Mouse (Mus musculus) ES-Bruce4 (cell line): ENCODE results near the gene Samd15. TPM values are rescaled to one million over a fixed set of nuclear protein-coding genes. Genes with fewer than 3 reads are reported as not detected.
"Not testable (repeated sequence)": the region's sequence is repeated elsewhere in the genome, so short reads cannot be mapped to it uniquely, and the experiment has no call there.

Experiments used
- H3K27ac ChIP-seq: 2 replicates; pipeline ENCODE4 v1.5.1; 2012; ENCODE audit warnings: low read length, inconsistent platforms; ENCODE audit not compliant: insufficient read depth
- H3K27me3 ChIP-seq: 2 replicates; pipeline ENCODE4 v1.6.1; 2012; ENCODE audit warnings: mild to moderate bottlenecking, low read length, inconsistent platforms; ENCODE audit not compliant: control insufficient read depth, poor library complexity, insufficient read depth, severe bottlenecking
- H3K36me3 ChIP-seq: 2 replicates; pipeline ENCODE4 v1.6.1; 2012; ENCODE audit warnings: inconsistent platforms, mild to moderate bottlenecking, low read length, moderate library complexity; ENCODE audit not compliant: control insufficient read depth, poor library complexity, insufficient read depth, severe bottlenecking
- H3K4me1 ChIP-seq: one replicate; pipeline ENCODE4 v1.8.1; 2011; ENCODE audit warnings: low read length; ENCODE audit not compliant: control insufficient read depth, insufficient read depth
- H3K4me3 ChIP-seq: 2 replicates; pipeline ENCODE4 v1.5.1; 2011; ENCODE audit warnings: low read depth, mild to moderate bottlenecking, low read length
- H3K9ac ChIP-seq: 2 replicates; pipeline ENCODE4 v1.6.1; 2012; ENCODE audit warnings: low read depth, mild to moderate bottlenecking, inconsistent platforms; ENCODE audit not compliant: poor library complexity, severe bottlenecking
- H3K9me3 ChIP-seq: replicated peaks from 2 replicates; pipeline ENCODE4 v1.6.1; 2012; ENCODE audit warnings: mild to moderate bottlenecking, low read length, inconsistent platforms; ENCODE audit not compliant: control insufficient read depth, poor library complexity, insufficient read depth, severe bottlenecking
- CTCF ChIP-seq: IDR thresholded peaks from one replicate; pipeline ENCODE4 v1.8.1; 2011; ENCODE audit warnings: low read depth, low read length
- EP300 ChIP-seq: IDR thresholded peaks from 2 replicates; pipeline ENCODE4 v1.6.1; 2011; ENCODE audit warnings: low read depth, low read length; ENCODE audit not compliant: insufficient read depth
- POLR2A ChIP-seq: IDR thresholded peaks from one replicate; pipeline ENCODE4 v1.8.1; 2011; ENCODE audit warnings: low read length; ENCODE audit not compliant: insufficient read depth
- polyA plus RNA-seq: library from polyadenylated mRNA; stranded (reverse); fragments of >200 nt; gene quantifications from 2 replicates; pipeline ENCODE4 v1.2.4, GENCODE M21; 2011; ENCODE audit warnings: low read depth; ENCODE audit not compliant: missing spikeins, insufficient read depth, insufficient read length

The Samd15 gene
- polyA plus RNA-seq, 1 experiment, result not detected

DNA sequence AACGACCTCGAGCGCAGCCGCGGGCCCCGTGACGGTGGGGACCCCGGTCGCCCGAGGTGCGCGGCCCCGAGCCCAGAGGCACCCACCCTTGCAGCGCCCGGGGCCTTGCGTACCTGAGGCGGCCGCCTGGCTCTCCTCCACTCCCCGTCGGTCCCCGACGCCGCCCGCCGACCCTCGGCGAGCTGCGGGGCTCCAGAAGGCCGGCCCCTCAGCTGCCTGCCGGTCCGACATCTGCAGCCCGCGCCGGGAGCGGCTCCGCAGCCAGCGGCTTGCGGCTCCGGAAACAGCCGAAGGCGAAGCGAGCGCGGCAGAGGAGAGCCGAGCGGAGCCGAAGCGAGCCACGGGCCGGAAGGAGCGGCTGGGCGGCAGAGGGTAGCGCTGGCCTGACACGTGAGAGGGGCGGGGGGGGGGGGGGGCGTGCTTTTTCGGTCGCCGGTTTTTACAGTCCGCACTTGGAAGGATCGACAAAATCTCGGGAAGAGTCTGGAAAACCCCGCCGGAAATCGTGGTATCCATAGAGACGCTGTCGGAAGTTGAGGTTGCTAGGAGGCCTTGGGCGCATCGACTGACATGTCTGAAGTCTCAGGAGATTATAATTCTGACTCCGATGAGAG is 557 bp downstream of the Samd15 start, which contains the start of gene Tmed8:
Gene Tmed8 (minus strand): TSS at position 482 of the 614 bp plus-strand sequence.
- peak within 1 kb of the TSS; percentile 95 for H3K9ac ChIP-seq
- H3K4me3 ChIP-seq, result peak within 1 kb of the TSS; percentile 92
- no peak within 1 kb of the TSS for H3K27ac ChIP-seq
- H3K4me1 ChIP-seq, result peaks cover 3% of the 10 kb centered on the region
- H3K9me3 ChIP-seq, result no peaks in the 10 kb centered on the region
- H3K27me3 ChIP-seq, result no peaks in the 10 kb centered on the region
- TF ChIP-seq POLR2A, result no peak
- TF ChIP-seq EP300, result no peak
- no peak for TF ChIP-seq CTCF
- no peaks in the 10 kb centered on the region for H3K36me3 ChIP-seq

DNA sequence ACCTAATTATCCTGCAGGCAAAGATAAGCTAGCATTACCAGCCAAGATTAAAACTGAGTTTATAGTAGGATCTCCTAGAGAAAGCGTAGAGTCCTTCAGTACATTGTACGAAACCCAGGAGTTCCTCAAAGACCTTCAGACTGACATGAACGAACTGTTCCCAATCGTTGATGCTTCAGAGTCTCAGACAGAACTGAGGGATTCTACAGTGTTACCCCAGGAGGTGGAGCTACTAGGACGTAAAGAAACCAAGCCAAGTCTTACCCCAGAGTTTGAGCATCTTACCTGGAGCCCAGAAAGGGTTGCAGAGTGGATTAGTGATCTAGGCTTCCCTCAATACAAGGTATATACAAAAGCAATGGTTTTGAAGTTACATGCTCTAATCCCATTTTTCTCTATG is 2.2 kb downstream of the Samd15 start:
- Histone ChIP-seq H3K36me3 (no peaks in the 10 kb centered on the region), H3K27ac (no peak overlapping the region), H3K9me3 (no peaks in the 10 kb centered on the region), H3K9ac (no peak overlapping the region), H3K4me3 (no peak overlapping the region), H3K4me1 (peaks cover 3% of the 10 kb centered on the region), H3K27me3 (no peaks in the 10 kb centered on the region)
- no peak for TF ChIP-seq POLR2A
- no peak for TF ChIP-seq EP300
- no peak for TF ChIP-seq CTCF

DNA sequence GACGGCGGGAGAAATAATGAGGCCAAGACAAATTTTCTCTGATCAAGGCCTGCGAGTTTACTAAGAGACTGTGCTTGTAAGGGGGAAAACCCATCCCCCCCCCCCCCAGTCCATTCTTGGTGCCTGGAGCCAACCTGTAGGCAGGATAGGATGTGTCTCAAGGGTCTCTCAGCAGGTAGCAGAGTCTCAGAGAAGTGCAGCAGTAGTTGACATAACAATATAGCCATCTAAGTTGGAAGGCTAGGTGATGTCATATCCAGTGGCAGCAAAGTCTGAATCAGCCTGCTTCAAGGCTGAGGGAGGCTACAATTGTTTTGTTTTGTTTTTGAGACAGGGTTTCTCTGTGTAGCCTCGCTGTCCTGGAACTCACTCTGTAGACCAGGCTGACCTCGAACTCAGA is 6.3 kb downstream of the Samd15 start:
- not testable (repeated sequence) for H3K9ac ChIP-seq, H3K36me3 ChIP-seq, H3K27me3 ChIP-seq, H3K4me3 ChIP-seq, H3K4me1 ChIP-seq, H3K9me3 ChIP-seq
- peak overlapping the region; percentile 97 for H3K27ac ChIP-seq

DNA sequence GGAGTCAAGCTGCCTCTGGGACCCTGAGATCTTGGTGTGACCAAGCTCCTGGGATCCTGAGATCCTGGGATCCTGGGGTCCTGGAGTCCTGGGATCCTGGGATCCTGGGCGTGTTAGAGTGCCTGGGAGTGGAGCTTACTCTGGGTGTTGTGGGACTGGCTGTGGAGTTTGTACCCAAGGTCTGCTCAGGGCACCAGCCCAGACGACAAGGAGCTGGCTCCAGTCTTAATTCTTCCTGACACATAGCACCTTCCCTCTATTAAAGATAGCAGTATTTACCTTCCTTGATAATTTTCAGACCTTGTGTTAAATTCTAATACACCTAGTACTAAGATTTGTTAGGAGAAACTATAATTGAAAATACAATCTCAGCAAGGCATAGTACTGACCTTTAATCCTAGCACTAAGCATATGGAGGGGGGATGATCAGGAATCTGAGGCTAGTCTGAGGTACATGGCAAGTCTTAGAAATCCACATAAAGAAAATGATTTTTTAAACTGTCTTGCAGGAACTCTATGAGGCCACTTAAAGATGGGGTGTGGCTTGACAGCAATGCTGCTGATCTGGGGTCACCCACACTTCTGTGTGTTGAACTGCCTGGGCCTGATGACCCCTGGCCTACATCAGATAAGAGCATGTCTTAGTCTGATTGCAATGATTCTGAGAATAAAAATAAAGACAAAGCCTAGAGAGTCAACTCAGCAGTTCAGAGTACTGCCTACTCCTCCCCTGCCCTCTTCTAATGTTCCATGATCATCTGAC is 13.5 kb downstream of the Samd15 start:
- no peaks in the 10 kb centered on the region for H3K4me1 ChIP-seq
- no peaks in the 10 kb centered on the region for H3K27me3 ChIP-seq
- H3K36me3 ChIP-seq, result no peaks in the 10 kb centered on the region
- H3K9me3 ChIP-seq, result no peaks in the 10 kb centered on the region
- TF ChIP-seq EP300 (no peak), CTCF (no peak), POLR2A (no peak)
- H3K27ac ChIP-seq, result no peak overlapping the region
- H3K4me3 ChIP-seq, result no peak overlapping the region
- H3K9ac ChIP-seq, result no peak overlapping the region

DNA sequence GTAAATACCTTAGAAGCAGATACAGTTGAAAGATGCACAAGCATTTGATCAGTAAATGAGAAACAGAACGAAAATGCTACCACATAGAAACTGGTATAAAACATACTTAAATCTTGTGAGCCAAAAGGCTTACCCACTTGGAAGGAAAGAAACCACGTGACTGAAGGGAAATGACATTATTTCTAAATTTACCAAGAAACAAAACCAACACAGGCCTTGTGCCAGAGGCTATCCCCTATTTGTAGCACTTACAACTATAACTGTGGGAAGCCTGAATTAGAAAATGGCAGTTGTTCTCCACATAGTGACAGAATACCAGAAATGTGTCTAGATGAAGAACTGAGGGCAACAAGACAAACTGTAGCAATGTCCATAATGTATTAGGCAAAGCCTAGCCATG is 16.5 kb downstream of the Samd15 start:
- Histone ChIP-seq H3K36me3 (peaks cover 3% of the 10 kb centered on the region; the same call in 1 of the 2 replicates), H3K9ac (no peak overlapping the region), H3K4me1 (no peaks in the 10 kb centered on the region), H3K4me3 (no peak overlapping the region), H3K27me3 (no peaks in the 10 kb centered on the region), H3K27ac (no peak overlapping the region), H3K9me3 (no peaks in the 10 kb centered on the region)
- TF ChIP-seq POLR2A (no peak), EP300 (no peak), CTCF (no peak)

DNA sequence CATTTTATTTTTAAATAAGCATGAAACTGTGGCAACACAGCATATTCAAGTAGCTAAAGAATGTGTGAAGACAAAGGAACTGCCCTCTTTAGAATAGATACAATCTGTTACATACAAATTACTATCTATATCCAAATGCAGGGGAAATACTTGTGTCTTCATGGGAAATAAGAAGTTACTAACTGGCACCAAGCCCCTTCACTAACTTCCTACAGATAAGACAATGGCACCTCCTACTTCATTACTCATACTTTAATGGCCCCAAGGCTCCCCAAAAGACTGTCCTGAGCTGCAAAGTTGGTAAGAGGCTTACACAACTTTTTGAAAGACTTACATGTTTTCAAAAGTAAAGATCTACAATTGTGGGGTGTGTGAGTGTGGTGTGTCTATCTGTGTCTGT is 18.1 kb downstream of the Samd15 start:
- no peaks in the 10 kb centered on the region for H3K27me3 ChIP-seq
- peaks cover 3% of the 10 kb centered on the region; the same call in 1 of the 2 replicates for H3K36me3 ChIP-seq
- no peak overlapping the region for H3K9ac ChIP-seq
- H3K27ac ChIP-seq, result no peak overlapping the region
- H3K9me3 ChIP-seq, result no peaks in the 10 kb centered on the region
- TF ChIP-seq POLR2A (no peak), EP300 (no peak), CTCF (no peak)
- H3K4me3 ChIP-seq, result no peak overlapping the region
- H3K4me1 ChIP-seq, result no peaks in the 10 kb centered on the region
